Mouse (Mus musculus) heart, embryonic 15.5 days (tissue): ENCODE results near the gene Apbb1ip. TPM values are rescaled to one million over a fixed set of nuclear protein-coding genes. Genes with fewer than 3 reads are reported as not detected.

ENCODE experiments used
- ATAC-seq: fragments of 200-750 bp; cut with Nextera tagmentation; replicated peaks from 2 replicates; pipeline ENCODE4 v1.8.0; 2017; ENCODE audit warnings: low read depth, moderate TSS enrichment; ENCODE audit not compliant: insufficient number of reproducible peaks, insufficient read depth, low FRiP score
- H3K27ac ChIP-seq: fragments of 300-500 bp; sonication (generic); 2 replicates; pipeline ENCODE4 v1.5.1; 2015; ENCODE audit warnings: mild to moderate bottlenecking, inconsistent platforms
- H3K27me3 ChIP-seq: fragments of 300-500 bp; sonication (generic); 2 replicates; pipeline ENCODE4 v1.6.1; 2015; ENCODE audit warnings: inconsistent platforms
- H3K36me3 ChIP-seq: fragments of 300-500 bp; sonication (generic); 2 replicates; pipeline ENCODE4 v1.6.1; 2015; ENCODE audit warnings: mild to moderate bottlenecking, inconsistent platforms
- H3K4me1 ChIP-seq: fragments of 300-500 bp; sonication (generic); replicated peaks from 2 replicates; pipeline ENCODE4 v1.6.1; 2015; ENCODE audit warnings: inconsistent platforms
- H3K4me2 ChIP-seq: fragments of 300-500 bp; sonication (generic); 2 replicates; pipeline ENCODE4 v1.6.1; 2015; ENCODE audit warnings: inconsistent platforms, mild to moderate bottlenecking, moderate library complexity
- H3K4me3 ChIP-seq: fragments of 300-500 bp; sonication (generic); 2 replicates; pipeline ENCODE4 v1.5.1; 2015; ENCODE audit warnings: mild to moderate bottlenecking, inconsistent platforms
- H3K9ac ChIP-seq: fragments of 300-500 bp; sonication (generic); 2 replicates; pipeline ENCODE4 v1.6.1; 2015; ENCODE audit warnings: mild to moderate bottlenecking, inconsistent platforms
- H3K9me3 ChIP-seq: fragments of 300-500 bp; sonication (generic); replicated peaks from 2 replicates; pipeline ENCODE4 v1.6.1; 2016; ENCODE audit warnings: inconsistent platforms
- WGBS: fragments of 180-500 bp; shearing (Covaris S2); methylation state at CpG from one replicate; pipeline ENCODE4 v1.1.7; 2015; ENCODE audit warnings: mixed read lengths; 5-methylcytosine and 5-hydroxymethylcytosine counted together
- polyA plus RNA-seq: library from polyadenylated mRNA; unstranded; fragments of >200 nt; fragmentation: Nextera tagmentation; extraction: Ambion mirVana; gene quantifications from 2 replicates; pipeline ENCODE4 v1.2.1, GENCODE M21; 2015

Apbb1ip gene
- polyA plus RNA-seq, 1 experiment from 2014 or later, result 1.9 TPM

DNA sequence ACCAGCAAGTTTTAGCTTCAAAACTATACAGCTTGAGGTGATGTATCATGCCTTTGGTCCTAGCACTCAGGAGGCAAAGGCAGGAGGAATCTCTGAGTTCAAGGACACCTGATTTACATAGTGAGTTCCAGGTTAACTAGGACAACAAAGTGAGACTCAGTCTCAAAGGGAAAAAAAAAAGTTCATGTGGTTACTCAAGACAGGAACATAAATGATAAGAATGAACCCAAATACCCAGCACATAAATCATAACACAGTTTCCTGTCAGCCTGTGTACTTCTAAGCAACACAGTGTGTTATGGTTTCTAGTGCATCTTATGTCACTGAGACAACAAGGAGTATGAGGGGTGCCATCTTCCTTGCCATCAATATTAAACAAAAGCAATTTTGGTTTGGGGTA, 22.6 kb downstream of the Apbb1ip start:
- Histone ChIP-seq H3K27ac (no peak overlapping the region), H3K4me3 (no peak overlapping the region), H3K36me3 (no peaks in the 10 kb centered on the region), H3K27me3 (no peaks in the 10 kb centered on the region), H3K4me2 (no peak overlapping the region), H3K9me3 (peaks cover 5% of the 10 kb centered on the region; the same call in 1 of the 2 replicates), H3K4me1 (no peaks in the 10 kb centered on the region), H3K9ac (no peak overlapping the region)
- no peak for ATAC-seq

DNA sequence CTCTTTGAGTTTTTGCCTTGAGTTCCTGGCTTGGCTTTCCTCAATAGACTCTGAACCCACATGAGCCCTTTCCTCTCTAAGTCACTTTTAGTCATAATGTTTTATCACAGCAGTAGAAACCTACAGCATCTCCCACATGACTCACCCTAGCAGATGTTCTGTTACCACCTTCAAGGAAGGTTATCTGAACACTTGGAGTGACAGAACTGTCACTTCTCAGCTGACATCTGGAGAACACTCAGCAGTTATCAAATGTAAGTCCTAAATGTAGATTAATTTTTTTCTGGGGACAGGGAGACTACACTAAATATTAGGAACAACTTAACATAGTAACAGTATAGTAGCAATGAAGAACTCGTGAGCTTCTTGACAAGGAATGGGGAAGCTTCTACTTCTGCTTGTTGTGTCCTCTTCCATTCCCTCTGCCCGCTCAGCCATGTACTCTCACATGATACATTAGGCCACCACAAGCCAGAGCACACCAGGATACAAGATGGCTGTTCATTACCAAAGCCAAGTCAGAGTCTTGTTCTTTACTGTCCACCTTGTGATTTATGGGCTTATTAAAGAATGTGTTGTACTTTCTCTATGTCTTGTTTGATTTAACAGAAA, 25.6 kb downstream of the Apbb1ip start:
- WGBS, result 64% methylated on average over 2 of the region's 2 CpGs
- no peak for ATAC-seq
- no peak overlapping the region for H3K9ac ChIP-seq
- H3K27ac ChIP-seq, result no peak overlapping the region
- no peak overlapping the region for H3K4me2 ChIP-seq
- peaks cover 5% of the 10 kb centered on the region; the same call in 1 of the 2 replicates for H3K9me3 ChIP-seq
- no peaks in the 10 kb centered on the region for H3K36me3 ChIP-seq
- no peaks in the 10 kb centered on the region for H3K27me3 ChIP-seq
- no peaks in the 10 kb centered on the region for H3K4me1 ChIP-seq
- no peak overlapping the region for H3K4me3 ChIP-seq

DNA sequence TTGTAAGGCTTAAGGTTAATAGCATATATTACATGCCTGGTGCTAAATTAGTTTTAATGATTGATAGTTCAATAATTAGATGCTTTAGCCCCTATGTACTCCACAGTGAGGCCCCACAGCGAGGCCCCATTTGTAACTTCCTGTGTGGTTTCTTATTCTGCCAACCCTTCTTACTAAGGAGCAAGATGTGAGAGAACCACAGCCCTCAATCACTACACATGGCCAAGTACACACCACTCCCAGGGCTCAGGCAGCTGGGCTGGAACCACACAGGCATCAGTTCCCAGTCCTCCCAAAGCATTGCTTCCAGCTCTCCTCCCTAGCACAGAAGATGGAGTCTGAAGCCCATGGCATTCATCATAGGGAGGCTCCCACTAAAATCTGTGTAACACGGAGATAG, 31.7 kb downstream of the Apbb1ip start:
- Histone ChIP-seq H3K4me3 (no peak overlapping the region), H3K9me3 (no peaks in the 10 kb centered on the region), H3K27ac (no peak overlapping the region), H3K4me1 (no peaks in the 10 kb centered on the region), H3K27me3 (no peaks in the 10 kb centered on the region), H3K9ac (no peak overlapping the region), H3K4me2 (no peak overlapping the region), H3K36me3 (no peaks in the 10 kb centered on the region)
- no peak for ATAC-seq
- 67% methylated on average over 2 of the region's 2 CpGs for WGBS

DNA sequence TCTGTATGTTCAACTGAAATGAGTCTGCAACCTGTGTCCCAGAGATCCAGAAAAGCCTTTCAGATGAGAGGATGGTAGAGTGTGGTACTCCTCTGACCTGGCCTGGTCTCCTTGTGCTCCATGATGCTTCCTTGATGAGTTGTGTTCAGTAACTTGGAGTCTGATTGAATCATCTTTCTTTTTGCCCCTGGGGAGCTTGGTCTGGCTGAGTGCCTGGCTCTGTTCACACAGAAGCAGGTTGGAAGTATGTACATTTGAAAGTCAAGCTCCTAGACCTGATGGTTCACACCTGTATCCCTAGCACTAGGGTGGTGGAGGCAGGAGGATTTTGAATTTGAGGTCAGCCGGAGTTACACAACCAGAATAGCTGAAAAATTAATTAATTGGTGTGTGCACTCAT, 32.7 kb downstream of the Apbb1ip start:
- H3K27ac ChIP-seq, result no peak overlapping the region
- no peaks in the 10 kb centered on the region for H3K9me3 ChIP-seq
- H3K4me3 ChIP-seq, result no peak overlapping the region
- H3K9ac ChIP-seq, result no peak overlapping the region
- no peaks in the 10 kb centered on the region for H3K36me3 ChIP-seq
- no peak for ATAC-seq
- 84% methylated on average over 1 of the region's 1 CpGs for WGBS
- H3K27me3 ChIP-seq, result no peaks in the 10 kb centered on the region
- no peak overlapping the region for H3K4me2 ChIP-seq
- H3K4me1 ChIP-seq, result no peaks in the 10 kb centered on the region

DNA sequence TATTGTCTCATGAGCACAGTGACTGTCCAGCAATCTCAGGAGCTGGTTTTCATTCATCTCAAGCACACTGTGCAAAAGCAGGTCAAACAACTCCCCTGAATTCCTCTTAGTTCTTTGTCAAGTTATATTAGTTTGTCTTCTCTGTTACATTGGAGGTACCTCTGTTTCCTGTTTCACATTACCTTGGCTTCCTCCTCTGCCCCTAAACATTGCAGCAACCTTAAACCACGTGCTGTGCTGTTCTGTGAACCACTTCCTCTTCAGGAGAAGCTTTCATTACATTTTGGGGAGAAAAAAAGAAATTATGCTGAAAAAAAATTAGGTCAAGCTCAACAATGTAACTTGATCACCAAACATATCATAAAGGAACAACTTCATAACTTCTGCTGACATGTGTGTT, 33.4 kb downstream of the Apbb1ip start:
- H3K4me3 ChIP-seq, result no peak overlapping the region
- 38% methylated on average over 1 of the region's 1 CpGs for WGBS

DNA sequence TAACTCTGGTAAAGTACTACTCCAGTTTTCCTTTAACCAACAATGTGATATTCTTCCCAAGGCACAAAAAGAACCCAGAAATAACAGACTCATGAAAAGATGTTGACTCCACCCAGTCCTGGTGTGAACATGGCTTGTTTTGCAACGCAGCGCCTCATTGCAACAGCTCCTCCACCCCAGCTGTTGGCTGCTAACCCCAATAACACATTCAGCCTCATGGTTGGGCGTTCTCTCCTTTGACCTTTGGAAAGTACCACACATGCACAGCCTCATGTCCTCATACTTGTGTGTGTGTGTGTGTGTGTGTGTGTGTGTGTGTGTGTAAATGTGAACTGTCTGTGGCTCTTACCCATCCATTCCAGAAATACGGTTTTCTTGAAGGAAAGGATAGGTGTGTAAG, 37.0 kb downstream of the Apbb1ip start:
- no peak overlapping the region for H3K27ac ChIP-seq
- H3K9me3 ChIP-seq, result no peaks in the 10 kb centered on the region
- ATAC-seq, result no peak
- H3K9ac ChIP-seq, result no peak overlapping the region
- WGBS, result 89% methylated on average over 4 of the region's 4 CpGs
- no peaks in the 10 kb centered on the region for H3K4me1 ChIP-seq
- H3K36me3 ChIP-seq, result no peaks in the 10 kb centered on the region
- no peak overlapping the region for H3K4me3 ChIP-seq
- no peak overlapping the region for H3K4me2 ChIP-seq
- H3K27me3 ChIP-seq, result no peaks in the 10 kb centered on the region

More for the DNA sequence above, 33.4 kb downstream of the Apbb1ip start:
- Histone ChIP-seq H3K9ac (no peak overlapping the region), H3K4me1 (no peaks in the 10 kb centered on the region), H3K36me3 (no peaks in the 10 kb centered on the region), H3K4me2 (no peak overlapping the region), H3K9me3 (no peaks in the 10 kb centered on the region), H3K27me3 (no peaks in the 10 kb centered on the region), H3K27ac (no peak overlapping the region)
- no peak for ATAC-seq

DNA sequence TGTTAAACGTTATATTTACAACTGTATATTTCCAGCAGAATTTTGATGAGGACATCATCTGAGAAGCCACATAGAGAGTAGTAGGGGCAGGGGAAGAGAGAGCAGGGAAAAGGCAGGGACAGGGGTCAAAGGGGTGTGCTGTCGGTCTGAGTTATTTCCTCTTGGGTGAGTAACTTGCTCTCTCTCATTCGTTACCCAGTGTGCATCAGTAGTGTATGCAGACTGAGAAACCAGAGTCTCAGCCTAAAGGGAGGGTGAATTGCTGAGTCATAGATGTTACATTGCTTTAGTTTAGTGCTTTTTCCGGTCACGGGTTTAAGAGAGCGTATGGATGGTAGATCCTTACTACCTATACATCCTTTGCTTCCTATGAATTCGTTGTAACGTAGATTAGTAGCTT, 37.6 kb downstream of the Apbb1ip start:
- Histone ChIP-seq H3K9ac (no peak overlapping the region), H3K4me1 (no peaks in the 10 kb centered on the region), H3K36me3 (no peaks in the 10 kb centered on the region), H3K4me3 (no peak overlapping the region), H3K27ac (no peak overlapping the region), H3K9me3 (no peaks in the 10 kb centered on the region), H3K4me2 (no peak overlapping the region), H3K27me3 (no peaks in the 10 kb centered on the region)
- 76% methylated on average over 8 of the region's 8 CpGs for WGBS
- ATAC-seq, result no peak

DNA sequence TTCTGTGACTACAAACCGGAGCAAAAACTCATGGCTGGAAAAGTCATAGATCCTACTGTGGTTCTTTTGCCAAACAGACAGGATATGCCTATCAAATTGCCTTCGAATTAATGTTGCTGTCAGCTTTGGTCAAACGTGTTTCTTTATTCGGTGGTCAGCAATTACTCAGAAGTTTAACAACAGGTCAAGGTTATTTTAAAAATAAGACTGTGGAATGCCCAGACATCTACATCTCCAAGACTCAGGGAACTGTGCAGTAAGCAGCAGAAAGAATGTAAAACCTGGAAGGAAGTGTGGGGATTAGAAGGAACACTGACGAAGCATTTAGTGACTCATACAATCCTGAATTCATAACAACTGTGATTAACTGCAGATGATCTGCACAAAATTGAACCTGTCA, 40.0 kb downstream of the Apbb1ip start:
- no peaks in the 10 kb centered on the region for H3K4me1 ChIP-seq
- no peaks in the 10 kb centered on the region for H3K36me3 ChIP-seq
- ATAC-seq, result no peak
- H3K9me3 ChIP-seq, result no peaks in the 10 kb centered on the region
- H3K27ac ChIP-seq, result no peak overlapping the region
- no peak overlapping the region for H3K4me3 ChIP-seq
- WGBS, result 52% methylated on average over 5 of the region's 5 CpGs
- H3K4me2 ChIP-seq, result no peak overlapping the region
- no peaks in the 10 kb centered on the region for H3K27me3 ChIP-seq
- no peak overlapping the region for H3K9ac ChIP-seq

DNA sequence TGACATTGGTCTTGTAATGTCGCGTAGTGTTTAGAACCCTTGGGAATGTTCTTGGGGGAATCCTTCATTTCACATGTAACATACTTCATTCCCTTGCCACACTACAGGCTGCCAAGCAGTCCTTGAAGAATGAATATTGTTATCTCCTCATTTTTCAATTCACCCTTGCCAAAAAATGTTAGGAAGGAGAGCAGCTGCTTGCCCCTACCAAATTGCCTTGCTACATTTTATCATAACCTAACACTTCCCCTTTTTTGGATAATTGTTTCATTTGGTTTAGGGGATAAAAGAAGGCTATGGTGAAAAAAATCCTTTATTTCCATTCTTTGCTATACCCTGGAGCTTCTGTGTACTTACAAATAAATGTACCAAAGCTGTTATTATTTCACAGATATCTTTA, 41.8 kb downstream of the Apbb1ip start:
- H3K27ac ChIP-seq, result no peak overlapping the region
- H3K9ac ChIP-seq, result no peak overlapping the region
- H3K4me3 ChIP-seq, result no peak overlapping the region
- H3K27me3 ChIP-seq, result no peaks in the 10 kb centered on the region
- H3K4me1 ChIP-seq, result no peaks in the 10 kb centered on the region
- no peaks in the 10 kb centered on the region for H3K36me3 ChIP-seq
- H3K9me3 ChIP-seq, result no peaks in the 10 kb centered on the region
- ATAC-seq, result no peak
- 88% methylated on average over 2 of the region's 2 CpGs for WGBS
- no peak overlapping the region for H3K4me2 ChIP-seq

DNA sequence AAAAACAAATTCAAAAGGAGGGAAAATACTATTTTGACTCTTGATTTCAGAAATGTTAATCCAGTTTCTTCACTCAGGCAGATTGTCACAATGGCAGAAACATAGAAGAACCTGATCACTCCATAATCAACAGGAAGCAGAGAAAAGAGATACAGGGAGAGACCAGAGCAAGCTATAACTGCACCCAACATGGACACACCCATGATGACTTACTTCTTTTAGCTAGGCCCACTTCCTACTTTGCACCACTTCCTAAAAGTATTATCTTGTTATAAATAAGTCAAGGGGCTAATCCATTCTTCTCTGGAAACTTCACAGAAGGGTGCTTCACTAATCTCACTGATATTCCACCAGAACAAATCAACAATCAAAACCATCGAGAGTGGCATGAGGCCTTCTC, 42.3 kb downstream of the Apbb1ip start:
- Histone ChIP-seq H3K27me3 (no peaks in the 10 kb centered on the region), H3K36me3 (no peaks in the 10 kb centered on the region), H3K4me1 (no peaks in the 10 kb centered on the region), H3K4me2 (no peak overlapping the region), H3K27ac (no peak overlapping the region), H3K9ac (no peak overlapping the region), H3K4me3 (no peak overlapping the region), H3K9me3 (no peaks in the 10 kb centered on the region)
- 29% methylated on average over 1 of the region's 1 CpGs for WGBS
- ATAC-seq, result no peak

DNA sequence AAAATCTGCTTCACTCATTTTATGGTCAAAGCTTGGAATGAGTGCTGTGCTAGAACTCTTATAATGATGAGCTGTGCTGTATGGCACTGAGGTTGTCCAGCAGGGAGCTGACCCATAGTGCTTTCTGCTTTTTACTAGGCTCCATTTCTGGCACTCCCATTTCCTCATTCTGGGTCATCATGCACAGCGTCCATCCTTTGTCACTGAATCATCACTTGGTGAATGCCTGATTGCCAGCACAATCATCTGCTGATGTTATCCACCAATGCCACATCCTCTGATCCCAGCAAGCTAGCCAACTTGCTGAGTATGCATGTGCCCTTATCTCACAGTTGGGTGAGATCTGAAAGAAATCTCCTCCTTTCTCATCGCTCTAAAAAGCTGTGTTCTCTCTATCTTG, 48.4 kb downstream of the Apbb1ip start:
- ATAC-seq, result no peak

DNA sequence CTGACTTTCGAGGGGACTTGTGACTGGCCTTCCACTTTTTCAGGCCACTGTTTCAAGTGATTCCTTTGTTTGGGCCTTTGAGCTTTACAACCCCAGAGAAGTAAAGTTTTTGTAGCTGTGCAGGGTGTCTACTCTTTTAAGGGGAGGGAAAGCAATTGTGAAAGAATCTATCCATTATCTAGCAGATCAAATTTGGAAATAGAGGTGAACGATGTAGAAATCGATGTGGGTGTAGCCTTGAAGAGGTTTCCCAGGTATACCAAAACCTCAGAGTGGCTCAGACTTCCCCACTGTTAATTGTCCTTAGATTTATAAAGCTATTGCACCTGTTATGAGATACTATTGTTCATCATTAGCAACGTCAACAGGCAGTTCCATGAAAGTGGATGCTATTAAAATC, 71.6 kb downstream of the Apbb1ip start:
- Histone ChIP-seq H3K4me2 (no peak overlapping the region), H3K27ac (no peak overlapping the region), H3K27me3 (no peaks in the 10 kb centered on the region), H3K4me1 (no peaks in the 10 kb centered on the region), H3K36me3 (no peaks in the 10 kb centered on the region), H3K9me3 (no peaks in the 10 kb centered on the region), H3K4me3 (no peak overlapping the region), H3K9ac (no peak overlapping the region)
- WGBS, result 76% methylated on average over 4 of the region's 4 CpGs
- no peak for ATAC-seq

More for the DNA sequence above, 48.4 kb downstream of the Apbb1ip start:
- H3K36me3 ChIP-seq, result no peaks in the 10 kb centered on the region
- H3K27me3 ChIP-seq, result no peaks in the 10 kb centered on the region
- H3K27ac ChIP-seq, result no peak overlapping the region
- H3K4me2 ChIP-seq, result no peak overlapping the region
- no peak overlapping the region for H3K9ac ChIP-seq
- WGBS, result 53% methylated on average over 2 of the region's 2 CpGs
- no peaks in the 10 kb centered on the region for H3K4me1 ChIP-seq
- H3K4me3 ChIP-seq, result no peak overlapping the region
- H3K9me3 ChIP-seq, result no peaks in the 10 kb centered on the region
